Mouse (Mus musculus): ENCODE results near the gene Fbxw11. TPM values are rescaled to one million over a fixed set of nuclear protein-coding genes. Genes with fewer than 3 reads are reported as not detected.
"Not testable (repeated sequence)": the region's sequence is repeated elsewhere in the genome, so short reads cannot be mapped to it uniquely, and the experiment has no call there.

The Fbxw11 gene
- polyA plus RNA-seq, 1 experiment from 2014 or later, result 85.4 TPM

DNA sequence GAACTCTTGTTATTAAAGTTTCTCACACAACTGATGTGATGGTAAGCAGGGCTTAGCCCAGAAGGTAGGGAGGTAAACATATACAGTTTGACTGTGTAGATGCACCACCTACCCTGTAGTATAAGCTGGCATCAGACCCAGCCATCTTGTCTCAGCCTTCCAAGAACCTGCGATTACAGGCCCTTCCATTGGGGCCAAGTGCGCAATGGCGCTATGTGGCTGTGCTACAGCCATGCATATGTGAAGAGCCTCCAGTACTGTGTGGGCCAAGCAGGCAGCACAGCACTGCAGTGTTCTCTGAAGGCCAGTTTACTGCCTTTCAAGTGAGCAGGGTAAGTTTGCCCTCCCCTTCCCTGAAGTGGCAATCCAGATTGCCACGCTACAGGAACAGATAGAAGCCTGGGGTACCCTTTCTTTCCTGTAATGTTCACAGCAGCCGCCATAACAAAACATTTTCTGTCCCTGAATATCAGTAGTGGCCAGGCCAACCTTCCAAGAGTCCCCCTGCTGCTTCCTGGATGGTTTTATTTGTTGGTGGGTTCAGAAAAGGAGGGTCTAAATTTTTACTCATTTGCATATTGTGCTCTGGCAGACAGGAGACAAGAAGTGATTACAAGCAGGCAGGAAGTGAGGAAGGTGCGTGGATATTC lies 61.8 kb downstream of the Fbxw11 start:
- Histone ChIP-seq H3K4me1 (peaks cover 35% of the 10 kb centered on the region), H3K9ac (no peak overlapping the region), H3K27ac (no peak overlapping the region), H3K4me2 (replicated peaks) (no peak overlapping the region), H3K27me3 (no peaks in the 10 kb centered on the region), H3K4me3 (no peak overlapping the region), H3K9me3 (no peaks in the 10 kb centered on the region), H3K36me3 (no peaks in the 10 kb centered on the region)
- WGBS, result 89% methylated on average over 6 of the region's 6 CpGs
- ATAC-seq (ENCODE audit: low FRiP score, low read depth), result no peak

DNA sequence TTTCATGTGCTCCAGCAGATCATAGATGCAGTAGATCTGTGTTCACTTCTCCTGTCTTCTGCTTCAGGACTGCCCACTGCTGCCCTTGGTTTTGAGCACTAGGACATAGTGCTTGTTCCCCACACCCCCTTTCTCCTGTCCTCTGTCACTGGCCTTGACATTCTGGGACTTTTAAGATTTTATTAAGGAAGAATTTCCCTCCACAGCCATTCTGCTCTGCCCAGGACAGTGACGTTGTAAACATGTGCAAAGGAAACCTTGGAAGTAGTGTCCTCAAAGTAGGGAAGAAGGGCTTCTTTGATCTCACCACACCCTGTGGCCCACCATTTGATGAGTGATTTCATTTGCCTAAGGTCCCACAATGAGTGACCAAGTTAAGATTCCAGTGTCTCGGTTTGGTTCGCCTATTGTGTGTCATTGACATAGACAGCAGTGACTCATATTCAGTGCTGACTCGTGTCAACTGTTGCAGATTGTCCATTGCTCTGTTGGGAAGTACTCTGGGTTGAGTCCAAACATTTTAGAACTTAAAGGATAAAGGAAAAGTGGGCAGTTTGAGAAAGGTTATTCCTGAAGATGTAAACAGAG lies 64.0 kb downstream of the Fbxw11 start:
- no peak for ATAC-seq (ENCODE audit: low FRiP score, low read depth)
- 89% methylated on average over 4 of the region's 4 CpGs for WGBS

DNA sequence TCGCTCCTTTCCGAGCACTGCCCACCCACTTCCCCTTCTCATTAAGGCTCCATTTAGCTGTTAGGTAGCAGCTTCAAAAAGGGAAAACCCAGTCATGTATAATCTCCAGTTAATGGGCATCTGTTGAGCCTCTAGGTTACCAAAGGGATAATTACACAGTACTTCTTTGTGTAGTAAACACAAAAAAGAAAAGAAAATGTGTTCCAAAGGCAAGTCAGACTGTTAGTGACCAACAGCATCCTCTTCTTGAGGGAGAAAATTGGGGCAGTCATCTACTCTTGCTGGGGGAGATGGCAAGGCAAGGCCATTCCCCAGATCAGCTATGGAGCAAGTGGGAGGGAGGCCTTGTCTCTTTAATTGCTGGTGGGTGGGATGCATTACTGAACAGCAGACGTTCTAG lies 65.0 kb downstream of the Fbxw11 start:
- 45% methylated on average over 3 of the region's 3 CpGs for WGBS
- peaks cover 9% of the 10 kb centered on the region for H3K36me3 ChIP-seq
- peaks cover 20% of the 10 kb centered on the region for H3K4me1 ChIP-seq
- no peak for ATAC-seq (ENCODE audit: low FRiP score, low read depth)
- H3K9me3 ChIP-seq, result no peaks in the 10 kb centered on the region
- H3K9ac ChIP-seq, result no peak overlapping the region
- no peak overlapping the region for H3K4me2 ChIP-seq (replicated peaks)
- H3K27ac ChIP-seq, result no peak overlapping the region
- no peaks in the 10 kb centered on the region for H3K27me3 ChIP-seq
- H3K4me3 ChIP-seq, result no peak overlapping the region

More for the DNA sequence above, 64.0 kb downstream of the Fbxw11 start:
- no peak overlapping the region for H3K27ac ChIP-seq
- peaks cover 26% of the 10 kb centered on the region for H3K4me1 ChIP-seq
- H3K4me3 ChIP-seq, result no peak overlapping the region
- no peak overlapping the region for H3K9ac ChIP-seq
- no peak overlapping the region for H3K4me2 ChIP-seq (replicated peaks)
- no peaks in the 10 kb centered on the region for H3K9me3 ChIP-seq
- no peaks in the 10 kb centered on the region for H3K27me3 ChIP-seq
- no peaks in the 10 kb centered on the region for H3K36me3 ChIP-seq

DNA sequence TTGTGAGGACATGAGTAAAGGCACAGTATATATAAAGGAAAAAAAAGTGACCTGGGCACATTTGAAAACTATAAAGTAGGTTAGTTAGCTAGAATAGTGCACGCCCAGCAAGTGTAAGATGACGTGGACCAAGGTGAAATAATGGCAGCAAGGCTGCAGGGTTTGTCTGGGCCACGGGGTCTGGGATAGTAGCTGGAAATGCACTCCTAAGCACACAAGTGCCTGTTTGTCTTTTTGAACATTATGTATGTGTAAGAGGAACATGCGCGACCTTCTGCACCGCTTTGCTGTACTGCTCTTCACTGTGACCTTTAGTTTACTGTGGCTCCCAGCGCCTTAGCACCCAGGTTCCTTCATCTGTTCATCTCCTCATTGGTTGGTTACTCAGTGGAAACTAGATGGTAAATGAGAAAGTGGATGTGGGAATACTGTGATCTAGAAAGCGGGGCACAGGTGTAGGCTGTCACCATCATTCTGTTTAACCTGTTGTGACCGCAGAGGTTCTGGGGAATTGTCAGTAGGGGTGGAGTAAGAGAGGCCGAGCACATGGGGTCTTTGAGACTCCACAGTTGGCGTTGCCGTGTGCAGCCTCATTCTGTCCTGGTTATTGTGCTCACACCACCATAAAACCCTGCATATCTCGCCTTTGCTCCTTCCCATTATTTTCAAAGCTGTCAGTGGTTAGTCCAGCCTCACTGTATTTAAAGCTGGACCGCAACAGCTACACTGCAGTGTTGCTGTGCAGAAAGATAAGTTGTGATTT lies 66.4 kb downstream of the Fbxw11 start:
- Histone ChIP-seq H3K4me3 (no peak overlapping the region), H3K27me3 (no peaks in the 10 kb centered on the region), H3K27ac (peak overlapping the region; percentile 28; the same call in 1 of the 2 replicates), H3K36me3 (peaks cover 23% of the 10 kb centered on the region), H3K9me3 (no peaks in the 10 kb centered on the region), H3K9ac (no peak overlapping the region), H3K4me1 (peaks cover 19% of the 10 kb centered on the region; the same call in 1 of the 2 replicates), H3K4me2 (replicated peaks) (no peak overlapping the region)
- ATAC-seq (ENCODE audit: low FRiP score, low read depth), result no peak
- WGBS, result 81% methylated on average over 14 of the region's 14 CpGs

DNA sequence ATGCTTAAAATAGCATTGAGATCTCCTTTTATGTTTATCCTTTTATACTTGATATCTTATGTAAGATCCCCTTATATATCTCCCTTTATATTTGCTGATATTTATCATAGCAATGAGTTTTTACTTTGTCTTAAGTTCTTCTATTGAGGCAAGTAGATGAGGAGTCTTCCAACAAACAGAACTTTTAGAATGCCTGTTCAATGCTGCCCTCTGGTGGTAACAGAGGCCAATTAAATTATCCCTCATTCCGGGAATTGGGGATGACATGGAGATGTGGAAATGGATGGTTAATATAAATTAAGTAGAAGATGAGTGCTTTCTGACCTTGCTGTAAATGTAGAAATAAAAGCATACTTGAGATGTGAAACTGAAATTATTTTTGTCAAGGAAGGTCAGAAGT lies 67.0 kb downstream of the Fbxw11 start:
- Histone ChIP-seq H3K27me3 (no peaks in the 10 kb centered on the region), H3K4me1 (peaks cover 16% of the 10 kb centered on the region; the same call in 1 of the 2 replicates), H3K4me2 (replicated peaks) (no peak overlapping the region), H3K4me3 (no peak overlapping the region), H3K9ac (no peak overlapping the region), H3K36me3 (peaks cover 26% of the 10 kb centered on the region), H3K27ac (no peak overlapping the region), H3K9me3 (no peaks in the 10 kb centered on the region)
- 13% methylated on average over 1 of the region's 1 CpGs for WGBS
- ATAC-seq (ENCODE audit: low FRiP score, low read depth), result no peak

DNA sequence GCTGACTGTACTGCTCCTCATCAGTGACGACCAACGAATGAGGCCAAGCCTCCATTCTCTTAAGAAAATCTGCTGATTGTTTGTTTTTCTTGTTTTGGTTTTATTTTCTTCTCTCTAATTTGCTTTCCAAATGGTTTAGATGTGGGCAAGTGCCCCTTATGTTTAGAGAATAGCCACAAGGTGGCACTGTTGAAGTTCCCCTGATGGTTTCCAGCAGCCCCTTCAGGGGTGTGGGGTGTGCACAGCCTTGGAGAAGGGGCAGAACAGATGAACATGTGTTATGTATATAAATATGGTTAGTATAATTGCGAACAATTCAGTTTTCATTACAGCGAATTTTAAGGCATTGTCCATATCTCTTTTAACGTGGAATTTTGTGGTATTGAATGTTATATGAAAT lies 71.7 kb downstream of the Fbxw11 start:
- Histone ChIP-seq H3K4me1 (peaks cover 30% of the 10 kb centered on the region), H3K27ac (no peak overlapping the region), H3K27me3 (no peaks in the 10 kb centered on the region), H3K9ac (no peak overlapping the region), H3K9me3 (no peaks in the 10 kb centered on the region), H3K36me3 (peaks cover 26% of the 10 kb centered on the region), H3K4me3 (no peak overlapping the region), H3K4me2 (replicated peaks) (no peak overlapping the region)
- no peak for ATAC-seq (ENCODE audit: low FRiP score, low read depth)
- WGBS, result 63% methylated on average over 5 of the region's 5 CpGs

DNA sequence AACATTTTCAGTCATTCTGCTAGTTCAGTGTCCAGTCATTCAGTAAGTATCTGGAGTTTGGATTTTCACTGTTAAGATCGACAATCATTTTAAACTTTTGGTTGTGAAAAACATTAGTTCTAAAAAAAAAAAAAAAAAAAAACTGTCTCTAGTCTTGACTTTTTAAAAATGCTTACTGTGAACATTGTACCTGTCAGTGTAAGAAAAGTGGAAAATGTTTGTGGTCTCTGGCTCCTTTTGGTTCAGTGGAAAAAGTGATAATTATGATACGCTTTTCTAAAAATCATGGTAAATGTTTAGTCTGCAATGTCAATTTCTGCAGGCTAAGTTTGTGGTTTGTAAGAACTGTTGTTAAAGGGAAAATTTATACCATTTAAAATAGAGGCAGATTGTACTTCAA lies 72.4 kb downstream of the Fbxw11 start:
- H3K9me3 ChIP-seq, result no peaks in the 10 kb centered on the region
- H3K4me3 ChIP-seq, result no peak overlapping the region
- H3K27me3 ChIP-seq, result no peaks in the 10 kb centered on the region
- 85% methylated on average over 2 of the region's 2 CpGs for WGBS
- peaks cover 30% of the 10 kb centered on the region for H3K4me1 ChIP-seq
- peaks cover 26% of the 10 kb centered on the region for H3K36me3 ChIP-seq
- H3K9ac ChIP-seq, result no peak overlapping the region
- ATAC-seq (ENCODE audit: low FRiP score, low read depth), result no peak
- H3K27ac ChIP-seq, result no peak overlapping the region
- H3K4me2 ChIP-seq (replicated peaks), result no peak overlapping the region

DNA sequence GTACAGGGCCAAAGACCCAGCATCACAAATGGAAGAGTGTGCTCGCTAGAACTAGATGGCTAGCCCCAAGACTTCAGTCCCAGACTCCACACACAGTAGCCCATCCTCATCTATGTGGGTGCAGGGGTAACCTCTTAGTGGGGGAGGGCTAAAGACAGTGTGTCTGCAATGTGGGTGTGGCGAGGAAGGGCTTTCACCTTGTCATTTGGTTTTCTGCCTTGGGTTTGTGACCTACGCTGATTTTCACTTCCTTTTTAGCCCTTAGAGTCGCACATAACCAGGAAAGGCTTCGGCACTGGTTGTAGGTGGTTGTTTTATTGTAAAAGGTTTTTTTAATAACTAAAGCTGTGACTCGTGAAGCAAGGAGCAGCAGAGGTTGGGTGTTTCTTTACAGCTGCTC lies 73.0 kb downstream of the Fbxw11 start:
- ATAC-seq (ENCODE audit: low FRiP score, low read depth), result no peak
- 53% methylated on average over 6 of the region's 6 CpGs for WGBS
- no peak overlapping the region for H3K9ac ChIP-seq
- no peaks in the 10 kb centered on the region for H3K9me3 ChIP-seq
- peaks cover 33% of the 10 kb centered on the region for H3K4me1 ChIP-seq
- no peak overlapping the region for H3K27ac ChIP-seq
- peaks cover 26% of the 10 kb centered on the region for H3K36me3 ChIP-seq
- H3K4me3 ChIP-seq, result no peak overlapping the region
- no peak overlapping the region for H3K4me2 ChIP-seq (replicated peaks)
- H3K27me3 ChIP-seq, result no peaks in the 10 kb centered on the region

DNA sequence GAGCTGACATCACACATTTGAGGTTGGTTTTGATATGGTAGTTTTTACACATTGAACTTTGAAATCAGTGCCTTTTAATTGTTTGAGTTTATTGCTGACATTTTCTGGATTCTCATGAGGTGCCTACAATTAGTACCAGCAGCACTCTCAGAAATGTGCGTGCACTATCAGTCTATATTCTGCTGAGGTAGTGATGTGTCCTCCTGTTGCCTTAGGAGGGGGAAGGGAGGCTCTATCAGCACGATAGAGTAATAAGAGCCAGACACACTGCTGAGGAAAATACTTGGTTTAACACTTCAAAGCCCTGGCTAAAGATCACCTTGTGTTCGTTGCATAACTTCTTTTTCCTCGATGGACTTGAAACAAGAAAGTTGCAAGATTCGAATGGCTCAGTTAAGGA lies 73.4 kb downstream of the Fbxw11 start:
- WGBS, result 55% methylated on average over 5 of the region's 5 CpGs
- H3K4me2 ChIP-seq (replicated peaks), result no peak overlapping the region
- no peak for ATAC-seq (ENCODE audit: low FRiP score, low read depth)
- no peak overlapping the region for H3K27ac ChIP-seq
- H3K4me1 ChIP-seq, result peaks cover 36% of the 10 kb centered on the region
- peaks cover 26% of the 10 kb centered on the region for H3K36me3 ChIP-seq
- H3K27me3 ChIP-seq, result no peaks in the 10 kb centered on the region
- no peak overlapping the region for H3K4me3 ChIP-seq
- H3K9me3 ChIP-seq, result no peaks in the 10 kb centered on the region
- H3K9ac ChIP-seq, result no peak overlapping the region

DNA sequence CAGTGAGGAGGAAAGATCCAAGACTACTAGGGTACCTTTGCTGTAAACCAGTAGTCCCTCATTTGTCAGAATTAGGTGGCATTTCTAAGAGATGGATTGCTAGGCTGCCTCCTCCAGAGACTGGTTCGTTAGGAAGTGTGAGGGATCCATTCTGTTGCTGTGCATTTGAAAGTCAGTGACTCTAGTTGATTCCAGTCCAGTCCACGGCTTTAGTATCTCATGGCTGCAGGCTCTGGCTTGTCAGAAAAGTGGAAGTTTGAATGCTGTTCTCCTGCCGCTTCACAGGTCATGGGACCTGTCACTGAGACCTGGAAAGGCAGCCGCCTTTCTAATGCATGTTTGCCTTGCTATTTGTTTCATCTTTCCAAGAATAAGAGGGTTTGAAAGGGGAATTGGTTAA lies 74.4 kb downstream of the Fbxw11 start:
- Histone ChIP-seq H3K27me3 (no peaks in the 10 kb centered on the region), H3K4me2 (replicated peaks) (no peak overlapping the region), H3K36me3 (peaks cover 22% of the 10 kb centered on the region), H3K4me3 (no peak overlapping the region), H3K9me3 (no peaks in the 10 kb centered on the region), H3K4me1 (peaks cover 43% of the 10 kb centered on the region), H3K9ac (no peak overlapping the region), H3K27ac (no peak overlapping the region)
- WGBS, result 72% methylated on average over 4 of the region's 4 CpGs
- ATAC-seq (ENCODE audit: low FRiP score, low read depth), result no peak

DNA sequence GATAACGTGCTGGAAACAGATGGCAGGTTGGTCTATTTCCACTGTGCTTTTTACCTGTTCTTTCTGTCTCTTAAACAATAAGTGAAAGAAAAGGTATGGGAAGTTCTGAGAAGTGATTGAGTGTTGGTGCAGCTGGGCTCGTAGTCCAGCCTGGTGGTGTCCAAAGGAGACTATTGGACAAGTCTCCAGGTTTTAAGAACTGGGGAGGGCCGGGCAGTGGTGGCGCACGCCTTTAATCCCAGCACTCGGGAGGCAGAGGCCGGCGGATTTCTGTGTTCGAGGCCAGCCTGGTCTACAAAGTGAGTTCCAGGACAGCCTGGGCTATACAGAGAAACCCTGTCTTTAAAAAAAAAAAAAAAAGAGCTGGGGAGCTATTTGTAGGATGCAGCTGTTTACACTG lies 75.2 kb downstream of the Fbxw11 start:
- ATAC-seq (ENCODE audit: low FRiP score, low read depth); H3K9ac ChIP-seq; H3K27ac ChIP-seq; H3K27me3 ChIP-seq; H3K9me3 ChIP-seq; H3K4me3 ChIP-seq; H3K4me2 ChIP-seq (replicated peaks): not testable (repeated sequence)
- Histone ChIP-seq H3K4me1 (peaks cover 47% of the 10 kb centered on the region), H3K36me3 (peaks cover 17% of the 10 kb centered on the region; the same call in 1 of the 2 replicates)
- WGBS, result 91% methylated on average over 9 of the region's 9 CpGs

DNA sequence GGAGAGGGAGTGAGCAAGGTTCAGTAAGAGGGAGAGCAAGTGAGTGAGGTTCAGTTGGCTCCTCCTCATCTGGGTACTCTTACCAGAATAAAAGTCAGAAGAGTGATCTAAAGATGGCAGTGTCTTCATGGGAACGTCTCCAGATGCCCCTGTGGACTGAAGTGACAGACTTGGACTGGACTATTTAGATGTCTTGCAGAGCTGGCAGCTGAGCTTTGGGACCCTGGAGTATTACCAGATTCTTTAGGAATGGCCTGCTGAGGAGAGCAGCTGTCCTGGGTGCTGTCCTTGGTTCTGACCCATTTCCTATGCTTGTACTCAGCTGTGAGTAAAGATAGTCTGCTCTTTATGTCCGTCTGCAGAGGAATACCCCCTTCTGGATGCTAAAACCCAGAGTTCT lies 75.8 kb downstream of the Fbxw11 start:
- Histone ChIP-seq H3K36me3 (peaks cover 12% of the 10 kb centered on the region; the same call in 1 of the 2 replicates), H3K27ac (no peak overlapping the region), H3K4me3 (no peak overlapping the region), H3K9me3 (no peaks in the 10 kb centered on the region), H3K27me3 (no peaks in the 10 kb centered on the region), H3K9ac (no peak overlapping the region), H3K4me2 (replicated peaks) (no peak overlapping the region), H3K4me1 (peaks cover 47% of the 10 kb centered on the region)
- 48% methylated on average over 2 of the region's 2 CpGs for WGBS
- no peak for ATAC-seq (ENCODE audit: low FRiP score, low read depth)
